Mouse (Mus musculus) embryonic facial prominence, embryonic 13.5 days (tissue): ENCODE results near the gene Btbd8. TPM values are rescaled to one million over a fixed set of nuclear protein-coding genes. Genes with fewer than 3 reads are reported as not detected.

Experiments
- polyA plus RNA-seq: library from polyadenylated mRNA; unstranded; fragments of >200 nt; fragmentation: Nextera tagmentation; extraction: Ambion mirVana; gene quantifications from 2 replicates; pipeline ENCODE4 v1.2.1, GENCODE M21; 2015

Btbd8 gene
- polyA plus RNA-seq, 1 experiment from 2014 or later, result 6.2 TPM

Other genes with a start within 250 kb of the Btbd8 start
- 35.8 and 35.9 TPM in 2 replicates for gene Tgfbr3, start 148.4 kb upstream of the Btbd8 start, polyA plus RNA-seq
- gene Brdt, start 106.8 kb upstream of the Btbd8 start, polyA plus RNA-seq, result 6.6 and 6.9 TPM in 2 replicates
- 1.2 TPM in 2 replicates for gene Ephx4, start 35.3 kb upstream of the Btbd8 start, polyA plus RNA-seq
- not detected in 2 replicates for gene Lpcat2b, start 6.4 kb upstream of the Btbd8 start, polyA plus RNA-seq
- 0.66 and 0.72 TPM in 2 replicates for gene Gm42669, start 69.6 kb downstream of the Btbd8 start, polyA plus RNA-seq
- 0.18 and 0.36 TPM in 2 replicates for gene 1700028K03Rik, start 96.7 kb downstream of the Btbd8 start, polyA plus RNA-seq
- 22.4 and 24.2 TPM in 2 replicates for gene Rpap2, start 159.4 kb downstream of the Btbd8 start, polyA plus RNA-seq
- 36.7 and 39.2 TPM in 2 replicates for gene Glmn, start 159.9 kb downstream of the Btbd8 start, polyA plus RNA-seq